Mouse (Mus musculus) liver, adult (tissue): ENCODE data around the gene Vmn1r221.
"Not testable (repeated sequence)": the region's sequence is repeated elsewhere in the genome, so short reads cannot be mapped to it uniquely, and the experiment has no call there.

Experiments used
- GATA4 ChIP-seq: IDR thresholded peaks from 2 replicates; pipeline ENCODE4 v1.6.1; 2014; ENCODE audit warnings: mild to moderate bottlenecking, low read length; ENCODE audit not compliant: insufficient replicate concordance

The Vmn1r221 gene

GRCm38 (mm10) chr13:23213827-23214226, at the start of gene Vmn1r221:
TSS of gene Vmn1r221 (plus strand) at chr13:23214127.
- not testable (repeated sequence) for TF ChIP-seq GATA4

- TF ChIP-seq GATA4: no peak
Measured at GRCm38 (mm10) chr13:23187875-23188274, 26.1 kb upstream of the Vmn1r221 start, which contains the start of gene Vmn1r220. TSS of gene Vmn1r220 (minus strand) at chr13:23187975.

- TF ChIP-seq GATA4: not testable (repeated sequence)
Measured at GRCm38 (mm10) chr13:23235847-23236246, 21.9 kb downstream of the Vmn1r221 start, which contains the start of gene Vmn1r222. TSS of gene Vmn1r222 (minus strand) at chr13:23235947.

GRCm38 (mm10) chr13:23246834-23247233, 32.9 kb downstream of the Vmn1r221 start, which contains the start of gene Vmn1r223:
TSS of gene Vmn1r223 (plus strand) at chr13:23247134.
- not testable (repeated sequence) for TF ChIP-seq GATA4

- no peak for TF ChIP-seq GATA4
Measured at GRCm38 (mm10) chr13:23258546-23259048, 44.7 kb downstream of the Vmn1r221 start.

- no peak for TF ChIP-seq GATA4
Measured at GRCm38 (mm10) chr13:23269681-23270080, 55.8 kb downstream of the Vmn1r221 start.

- no peak for TF ChIP-seq GATA4
Measured at GRCm38 (mm10) chr13:23270321-23271101, 56.6 kb downstream of the Vmn1r221 start.
